Mouse (Mus musculus) common myeloid progenitor, adult 5-6 weeks (primary cell): ENCODE measurements around the gene Inpp5a. TPM values are rescaled to one million over a fixed set of nuclear protein-coding genes. Genes with fewer than 3 reads are reported as not detected.
A peak's percentile ranks its signal among the peaks of the same experiment; 100 is the strongest.

Experiments
- ATAC-seq: replicated peaks from 2 replicates; pipeline ENCODE4 v1.8.0; 2016; ENCODE audit warnings: low read depth, mild to moderate bottlenecking, moderate TSS enrichment, inconsistent platforms; ENCODE audit not compliant: poor library complexity, severe bottlenecking
- total RNA-seq: library from RNA; stranded (forward); fragments of 200-1000, 187-1606 nt; gene quantifications from 2 replicates; pipeline ENCODE4 v1.2.3, GENCODE M21; 2017

The Inpp5a gene
- total RNA-seq, 1 experiment from 2014 or later = 6.3 TPM

DNA sequence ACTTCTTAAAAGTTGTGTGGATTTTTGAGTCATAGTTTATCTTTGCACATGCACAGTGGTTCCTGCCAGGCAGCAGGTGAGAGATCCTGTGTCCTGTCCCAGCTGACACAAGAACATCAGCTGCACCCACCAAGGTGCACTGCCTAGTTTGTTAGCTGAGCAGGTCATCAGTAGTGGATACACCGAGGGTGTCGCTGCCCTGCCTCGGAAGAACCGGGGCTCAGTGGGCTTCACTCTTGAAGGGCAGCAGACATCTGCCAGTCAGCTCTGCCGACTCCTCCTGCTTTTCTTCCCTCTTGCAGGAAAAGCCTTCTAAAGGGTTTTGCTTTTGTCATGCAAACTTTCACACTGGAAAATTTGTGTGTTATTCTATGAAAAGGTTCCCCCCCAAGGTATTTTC, 48.6 kb downstream of the Inpp5a start:
- no peak for ATAC-seq

DNA sequence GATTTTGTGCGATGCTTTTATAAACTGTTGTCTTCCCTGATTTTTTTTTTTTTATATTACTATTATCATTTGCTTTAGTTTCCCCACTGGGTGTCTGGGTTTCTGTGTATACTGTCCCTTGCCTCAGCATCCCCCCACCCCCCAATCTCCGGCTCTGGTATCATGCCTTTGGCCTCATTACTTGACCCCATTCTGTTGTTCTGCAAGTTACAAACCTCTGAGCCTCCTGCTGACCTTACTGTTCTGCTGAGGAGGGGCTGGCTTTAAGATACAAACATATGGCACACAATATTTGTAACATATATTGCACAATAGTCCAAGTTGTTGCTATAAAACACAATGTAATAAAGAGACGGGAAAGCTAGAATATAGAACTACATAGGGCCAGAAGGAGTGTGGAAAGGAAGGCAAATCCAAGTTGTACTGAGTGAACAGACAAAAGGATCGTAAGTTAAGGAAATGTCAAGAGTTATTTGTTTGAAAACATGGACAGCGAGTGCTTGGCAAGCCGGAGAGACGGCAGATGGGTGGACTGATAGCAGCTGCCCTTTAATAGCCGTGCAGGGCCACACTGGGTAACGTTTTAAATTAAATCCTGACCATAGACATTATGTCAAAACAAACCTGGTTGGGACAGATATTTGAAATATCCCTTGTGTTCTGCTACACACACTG, 49.2 kb downstream of the Inpp5a start:
- ATAC-seq = no peak

DNA sequence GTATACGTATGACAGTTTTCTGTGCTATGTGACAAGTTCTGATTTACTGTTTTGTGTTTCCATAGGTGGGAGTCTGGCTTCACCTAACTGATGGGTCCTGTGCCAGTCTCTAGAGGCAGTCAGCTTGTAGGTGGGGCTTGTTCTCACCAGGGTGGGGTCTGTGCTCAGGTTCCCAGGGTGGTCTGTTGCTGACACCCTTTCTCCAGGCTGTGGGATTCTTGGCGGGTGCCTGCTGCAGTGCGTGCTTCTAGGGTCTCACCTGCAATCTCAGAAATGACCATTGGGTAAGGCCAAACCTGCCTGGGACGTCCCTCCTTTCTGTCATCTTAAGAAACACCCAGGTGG, 49.7 kb downstream of the Inpp5a start:
- ATAC-seq = no peak

DNA sequence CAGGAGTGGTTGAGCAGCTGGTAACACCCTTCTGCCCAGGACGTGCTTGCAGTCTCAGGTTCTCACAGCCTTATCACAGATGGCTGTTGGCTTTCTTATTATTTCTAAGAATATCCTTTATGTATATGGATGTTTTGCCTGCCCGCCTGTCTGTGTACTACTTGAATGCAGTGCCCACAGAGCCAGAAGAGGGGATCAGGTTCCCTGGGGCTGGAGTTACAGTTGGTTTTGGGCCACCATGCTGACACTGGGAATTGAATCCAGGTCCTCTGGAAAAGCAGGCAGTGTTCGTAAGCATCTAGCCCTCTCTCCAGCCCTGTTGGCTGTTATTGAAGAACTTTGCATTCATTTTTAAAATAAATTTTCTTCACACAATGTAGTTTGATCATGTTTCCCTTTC, 50.1 kb downstream of the Inpp5a start:
- no peak for ATAC-seq

DNA sequence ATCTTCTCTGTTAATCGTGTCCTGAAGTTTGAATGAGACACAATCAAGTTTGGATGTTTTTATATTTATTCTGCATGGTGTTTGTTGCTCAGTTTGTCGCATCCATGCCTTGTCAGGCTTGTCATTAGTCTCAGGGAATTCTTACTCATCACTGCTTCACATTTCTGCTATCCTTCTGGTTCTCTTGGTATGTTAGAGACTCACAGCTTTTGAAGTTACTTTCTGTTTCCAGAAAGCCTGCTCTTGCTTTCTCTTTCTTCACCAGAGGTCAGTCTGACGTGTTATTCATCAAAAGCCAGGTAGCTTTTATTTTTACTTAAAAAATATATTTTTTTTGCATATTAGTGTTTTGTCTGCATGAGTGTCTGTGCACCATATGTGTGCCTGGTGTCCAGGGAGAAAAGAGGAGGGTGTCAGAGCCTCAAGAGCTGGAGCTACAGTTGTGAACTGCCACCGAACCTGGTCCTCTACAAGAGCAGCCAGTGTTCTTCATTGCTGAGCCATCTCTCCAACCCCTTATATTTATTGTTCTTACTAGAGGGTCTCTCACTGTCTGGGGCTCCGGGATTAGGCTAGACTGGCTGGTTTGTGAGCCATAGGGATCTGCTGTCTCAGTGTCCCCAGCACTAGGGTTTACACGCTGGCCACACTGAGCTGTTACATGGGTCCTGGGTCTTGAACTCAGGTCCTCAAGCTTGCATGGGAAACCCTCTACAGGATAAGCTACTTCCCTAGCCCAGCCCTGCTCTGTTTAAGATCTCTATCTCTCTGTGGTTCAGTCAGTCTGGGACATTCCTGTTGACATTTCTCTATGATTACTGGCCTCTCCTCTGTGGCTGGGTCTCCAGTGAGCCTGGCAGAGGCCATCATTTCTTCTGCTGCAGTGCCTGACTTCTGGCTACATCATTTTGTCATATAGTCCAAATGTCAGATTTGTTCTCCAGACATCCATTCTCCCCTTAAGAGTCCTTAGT, 51.3 kb downstream of the Inpp5a start:
- 0 out of 2 replicates have a peak, but pooled peaks have one; percentile 18 for ATAC-seq

DNA sequence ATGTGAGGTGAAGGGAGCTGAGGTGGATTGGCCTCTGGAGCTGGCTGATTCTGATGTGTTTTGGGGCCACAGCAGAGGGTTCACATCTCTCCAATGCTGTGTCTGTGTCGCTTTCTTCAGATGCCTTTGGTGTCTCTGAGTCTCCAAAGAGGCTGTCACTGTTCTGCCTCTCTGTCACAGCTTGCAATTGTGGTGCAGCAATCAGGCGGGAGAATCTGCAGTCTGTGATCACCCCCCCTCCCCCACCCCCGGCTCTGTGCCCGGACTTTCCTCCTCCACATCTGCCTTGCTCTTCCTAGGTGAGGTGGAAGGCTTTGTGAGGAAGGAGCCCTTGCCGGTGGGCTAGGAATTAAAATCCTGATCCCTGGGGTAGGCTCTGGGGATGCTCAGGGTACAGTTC, 52.1 kb downstream of the Inpp5a start:
- no peak for ATAC-seq

DNA sequence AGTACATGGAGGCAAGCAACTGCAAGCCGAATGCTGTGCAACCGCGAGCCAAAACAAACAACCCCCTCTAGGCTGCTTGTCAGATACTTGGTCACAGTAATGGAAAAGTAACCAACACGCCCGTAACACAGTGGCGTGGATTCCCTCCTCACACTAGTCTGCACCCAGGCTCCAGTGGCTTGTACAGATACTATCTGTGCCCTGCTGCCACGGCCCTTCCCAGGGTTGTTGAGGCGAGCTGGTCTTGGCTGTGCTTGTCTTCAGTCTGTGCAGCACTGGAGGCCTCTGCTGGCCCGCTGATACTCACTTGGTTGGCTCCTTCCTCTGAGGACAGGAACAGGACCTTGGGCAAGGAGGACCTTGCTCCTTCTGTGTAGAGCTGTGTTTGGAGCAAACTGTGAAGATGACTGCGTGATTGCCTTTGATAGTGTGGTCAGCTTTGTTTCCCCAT, 52.9 kb downstream of the Inpp5a start:
- ATAC-seq = peak; percentile 70

DNA sequence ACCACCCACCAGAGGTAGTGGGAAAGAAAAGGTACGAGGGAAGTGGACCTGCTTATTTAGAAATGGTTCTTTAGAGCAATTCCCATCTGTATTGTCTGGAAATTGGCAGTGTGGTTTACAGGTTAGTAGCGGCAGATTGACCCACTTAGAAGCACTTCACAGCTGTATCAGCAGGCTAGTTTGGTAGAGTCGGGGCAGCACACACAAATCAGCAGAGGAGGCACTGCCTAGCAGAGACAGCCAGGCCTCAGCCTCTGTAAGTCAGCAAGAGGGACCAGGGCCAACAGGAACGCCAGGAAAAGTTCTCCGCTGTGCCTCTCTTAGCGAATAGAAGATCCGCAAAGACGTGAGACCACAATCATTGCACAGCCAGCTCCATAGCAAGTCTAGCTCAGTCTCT, 56.7 kb downstream of the Inpp5a start:
- ATAC-seq = no peak

DNA sequence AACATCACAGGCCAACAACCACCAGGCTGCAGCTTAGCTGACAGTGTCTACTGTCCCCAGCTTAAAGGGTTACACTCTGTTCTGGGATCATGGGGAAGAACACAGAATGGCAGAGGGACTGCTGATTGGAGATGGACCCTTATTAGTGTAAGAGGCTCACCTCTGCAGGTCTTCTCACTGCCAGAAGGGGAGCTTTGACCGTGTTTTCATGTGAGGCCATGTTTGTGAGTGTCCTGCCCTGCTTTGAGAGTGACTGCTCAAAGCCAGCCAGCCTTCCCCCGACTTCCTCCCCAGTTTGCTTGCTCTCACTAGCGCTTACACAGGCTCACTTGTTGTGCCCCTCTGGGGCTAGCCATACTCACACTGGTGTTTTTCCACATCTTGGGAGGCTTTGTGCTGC, 58.5 kb downstream of the Inpp5a start:
- no peak for ATAC-seq

DNA sequence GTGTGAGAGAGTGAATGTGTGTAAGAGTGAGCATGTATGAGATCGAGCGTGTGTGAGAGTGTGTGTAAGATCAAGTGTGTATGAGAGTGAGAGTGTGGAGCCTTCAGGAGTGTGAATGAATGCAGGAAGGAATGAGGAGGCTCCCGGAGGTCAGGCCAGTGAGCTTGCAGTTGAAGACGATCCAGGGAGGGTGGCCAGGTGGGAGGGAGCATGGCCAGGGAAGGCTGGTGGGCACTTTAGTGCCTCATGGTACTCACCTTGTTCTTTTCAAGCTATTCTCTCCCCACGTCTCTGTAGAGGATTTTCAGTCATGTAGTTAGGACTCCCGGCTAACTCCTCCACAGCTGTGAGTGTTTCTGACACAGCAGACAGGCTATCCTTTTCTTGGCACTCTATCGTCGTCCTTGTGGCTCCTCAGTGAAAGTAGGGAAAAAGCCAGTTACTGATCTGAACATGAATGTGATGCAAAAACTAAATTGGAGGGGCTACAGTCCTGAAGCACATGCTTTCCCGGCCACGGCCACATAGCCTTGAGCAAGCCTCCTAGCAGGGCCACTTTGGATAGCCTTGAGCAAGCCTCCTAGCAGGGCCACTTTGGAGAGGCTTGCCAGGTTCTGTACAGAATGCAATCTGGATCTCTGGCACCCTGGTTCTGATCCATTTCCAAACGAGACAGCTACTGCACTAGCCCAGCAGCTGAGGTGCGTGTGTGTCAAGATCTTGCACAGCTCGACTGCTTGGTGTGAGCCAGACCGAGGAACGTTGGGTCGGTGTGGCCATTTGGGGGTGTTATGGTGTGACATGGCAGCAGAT, 61.5 kb downstream of the Inpp5a start:
- ATAC-seq = no peak

DNA sequence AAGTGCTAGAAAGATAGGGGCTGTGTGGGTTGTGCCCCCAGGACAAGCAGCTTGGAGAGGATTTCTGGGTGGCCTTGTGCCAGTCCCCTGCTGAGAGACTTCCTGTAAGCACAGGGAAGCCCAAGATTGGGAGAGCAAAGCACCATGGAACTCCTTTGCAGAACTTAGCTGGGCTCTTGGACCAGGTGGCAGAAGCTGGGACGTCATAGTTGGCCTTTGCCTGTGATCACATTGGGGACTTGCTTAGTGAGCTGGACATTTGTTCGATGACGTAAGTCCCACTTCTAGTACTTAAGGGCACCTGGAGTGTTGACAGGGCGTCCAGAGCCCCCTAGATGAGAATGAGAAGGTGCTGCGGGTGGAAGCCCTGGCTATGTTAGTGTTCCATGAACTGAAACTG, 62.8 kb downstream of the Inpp5a start:
- no peak for ATAC-seq

DNA sequence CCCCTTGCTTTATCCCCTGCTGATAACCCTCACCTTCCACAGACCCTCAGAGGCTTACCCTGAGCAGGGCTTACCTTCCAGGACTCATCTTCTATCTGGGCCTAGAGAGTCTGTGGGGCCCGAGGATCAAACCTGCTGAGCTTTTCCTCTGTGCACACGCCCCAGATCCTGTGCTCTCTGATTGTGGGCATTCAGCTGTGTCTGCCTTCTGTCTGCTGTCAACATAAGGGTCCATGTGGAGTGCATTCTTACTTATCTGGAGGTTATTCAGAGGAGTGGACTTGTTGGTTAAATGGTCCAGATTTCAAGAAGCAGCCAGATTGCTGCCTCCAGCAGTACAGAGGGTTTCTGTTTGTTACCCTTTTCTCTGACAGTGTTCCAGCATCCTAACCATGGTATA, 63.3 kb downstream of the Inpp5a start:
- no peak for ATAC-seq

DNA sequence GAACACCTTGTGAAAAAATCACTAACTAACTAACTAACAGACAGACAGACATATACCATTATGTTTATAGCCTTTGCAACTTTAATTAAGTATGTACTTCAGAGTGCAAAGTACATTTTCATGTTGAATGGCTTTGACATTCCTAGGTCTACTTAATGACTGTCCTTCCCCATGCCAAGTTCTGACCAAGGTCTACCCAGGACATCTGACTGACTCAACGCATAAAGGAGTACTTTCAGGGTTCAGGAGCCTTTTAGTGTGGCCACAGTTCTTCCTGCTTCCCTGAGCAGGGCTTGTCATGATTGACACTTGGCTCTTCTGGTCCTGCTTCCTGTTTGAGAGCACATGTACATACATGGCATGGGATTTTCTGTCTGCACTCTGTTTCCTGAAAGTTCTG, 64.3 kb downstream of the Inpp5a start:
- 0 out of 2 replicates have a peak, but pooled peaks have one; percentile 12 for ATAC-seq

DNA sequence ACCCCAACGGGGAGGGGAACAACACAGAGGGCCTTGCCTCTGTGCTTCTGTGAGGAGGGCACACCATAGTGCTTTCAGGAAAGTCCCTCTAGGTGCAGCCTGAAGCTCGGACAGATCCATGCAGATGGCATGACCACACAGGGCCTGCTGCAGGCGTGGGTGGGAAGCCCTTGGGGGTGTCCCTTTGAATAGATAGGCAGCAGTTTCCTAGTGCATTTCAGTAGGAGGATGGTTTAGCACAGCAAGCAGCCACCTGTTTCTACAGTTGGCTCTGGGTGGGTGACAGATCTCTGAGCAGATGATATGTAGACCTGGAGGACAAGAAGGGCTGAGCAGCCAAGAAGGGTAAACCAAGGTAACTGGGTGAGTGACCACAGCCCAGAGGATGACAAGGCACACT, 65.4 kb downstream of the Inpp5a start:
- ATAC-seq = no peak

DNA sequence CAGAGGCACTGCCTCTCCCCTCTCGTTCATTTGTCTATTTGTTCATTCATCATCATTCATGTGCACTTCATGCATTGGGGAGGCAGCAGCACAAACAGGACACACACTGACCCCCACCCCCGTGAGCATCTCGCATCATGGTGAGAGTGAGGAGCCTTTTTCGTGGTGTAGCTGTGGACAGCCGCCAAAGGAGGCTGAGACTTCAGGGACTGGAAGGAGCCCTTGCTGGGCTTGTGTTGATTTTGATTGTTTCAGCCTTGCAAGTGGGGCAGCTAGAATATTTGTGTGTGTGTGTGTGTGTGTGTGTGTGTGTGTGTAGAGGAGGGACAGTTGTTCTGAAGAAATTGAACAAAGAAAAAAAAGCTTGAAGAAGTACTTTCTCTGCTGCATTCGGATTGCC, 67.8 kb downstream of the Inpp5a start:
- no peak for ATAC-seq

DNA sequence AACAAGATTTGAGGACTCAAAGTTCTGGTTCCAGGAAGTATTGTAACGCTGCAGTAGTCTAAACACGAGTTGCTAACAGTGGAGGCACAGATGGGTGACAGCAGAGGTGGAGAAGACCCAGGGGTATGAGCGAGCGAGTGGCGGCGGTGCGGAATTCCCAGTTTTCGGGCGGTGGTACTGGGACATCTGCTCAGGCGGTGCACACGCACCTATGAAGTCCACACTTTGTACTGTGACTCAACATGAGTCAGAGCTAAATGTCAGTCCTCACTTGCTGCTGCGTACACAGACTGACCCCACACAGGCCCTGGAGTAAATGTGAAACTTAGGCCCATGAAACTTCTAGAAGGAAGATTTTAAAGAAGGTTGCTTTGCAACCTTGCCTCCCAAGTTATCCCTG, 72.4 kb downstream of the Inpp5a start:
- no peak for ATAC-seq

DNA sequence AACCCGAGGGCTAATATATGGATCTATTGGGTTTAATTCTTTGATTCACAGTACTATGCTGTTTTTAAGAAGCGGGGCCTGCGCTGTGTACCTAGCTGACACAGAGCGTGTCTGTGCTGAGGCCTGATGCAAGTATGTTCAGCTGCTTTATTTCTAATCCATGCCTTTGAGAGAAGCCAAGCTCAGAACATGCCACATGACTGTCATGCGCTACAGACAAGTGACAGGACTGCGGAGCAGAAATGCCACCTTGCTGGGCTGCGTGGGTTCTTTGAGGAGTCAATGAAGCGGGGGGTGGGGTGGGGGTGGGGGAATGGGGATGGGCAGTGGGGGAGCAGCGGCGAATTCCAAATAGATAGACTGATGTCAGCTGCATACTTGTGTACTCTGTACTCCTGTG, 73.2 kb downstream of the Inpp5a start:
- ATAC-seq = no peak

DNA sequence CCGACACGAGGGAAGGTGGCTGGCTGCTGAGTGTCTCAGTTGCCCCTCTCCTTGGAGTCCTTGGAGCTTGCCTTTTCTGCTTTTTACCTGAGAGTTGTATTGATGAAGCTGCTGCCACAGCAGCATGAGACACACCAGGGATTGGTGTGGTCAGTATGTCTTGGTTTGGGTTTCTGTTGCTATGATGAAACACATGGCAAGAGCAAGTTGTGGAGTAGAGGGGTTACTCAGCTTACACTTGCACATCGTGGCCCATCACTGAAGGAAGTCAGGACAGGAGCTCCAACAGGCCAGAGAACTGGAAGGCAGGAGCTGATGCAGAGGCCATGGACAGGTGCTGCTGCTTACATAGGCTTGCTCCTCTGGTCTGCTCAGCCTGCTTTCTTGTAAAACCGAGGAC, 76.6 kb downstream of the Inpp5a start:
- ATAC-seq = no peak

DNA sequence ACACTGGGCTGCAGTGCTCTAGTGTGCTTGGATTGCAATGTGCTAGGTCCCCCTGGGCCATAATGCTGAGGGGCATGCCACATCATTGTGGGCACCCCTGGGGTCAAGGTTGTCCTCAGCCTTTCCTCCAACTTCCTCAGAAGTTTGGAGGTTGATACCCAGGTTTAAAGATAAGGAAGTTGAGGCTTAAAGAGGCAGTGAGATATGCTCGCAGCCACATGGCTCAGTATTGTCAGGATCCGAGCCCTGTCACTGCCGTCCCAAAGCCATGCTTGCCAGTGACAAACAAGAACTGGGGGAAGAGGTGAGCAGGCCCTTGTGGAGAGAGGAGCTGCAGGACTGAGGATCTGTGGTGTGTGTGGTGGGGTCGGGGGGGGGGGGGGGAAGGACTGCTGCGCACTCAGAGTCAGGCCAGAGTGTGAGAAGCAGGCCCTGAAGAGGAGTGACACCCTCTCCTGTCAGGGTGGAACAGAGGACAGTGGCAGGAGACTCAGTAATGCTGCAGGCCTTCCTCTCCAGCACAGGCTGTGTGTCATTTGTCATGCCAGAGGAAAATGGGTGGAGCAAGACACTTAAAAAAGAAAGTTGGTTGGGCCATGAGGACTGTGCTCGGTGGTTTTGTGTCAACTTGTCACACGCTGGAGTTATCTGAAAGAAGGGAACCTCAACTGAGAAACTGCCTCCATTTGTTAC, 77.7 kb downstream of the Inpp5a start:
- ATAC-seq = peak; percentile 71
